Mouse (Mus musculus): ENCODE data around the gene Nans. TPM values are rescaled to one million over a fixed set of nuclear protein-coding genes. Genes with fewer than 3 reads are reported as not detected.

The Nans gene
- polyA plus RNA-seq (2011; ENCODE audit: insufficient read depth, insufficient read length, low read depth, missing spikeins): 103 TPM in 2 replicates

- Histone ChIP-seq H3K27me3 (ENCODE audit: control insufficient read depth, insufficient read depth, low read length, poor library complexity, severe bottlenecking) (no peaks in the 10 kb centered on the region), H3K9ac (ENCODE audit: low read depth, poor library complexity, severe bottlenecking) (peak within 1 kb of the TSS; percentile 73), H3K4me1 (ENCODE audit: control insufficient read depth, insufficient read depth, low read length) (peaks cover 2% of the 10 kb centered on the region), H3K36me3 (ENCODE audit: control insufficient read depth, insufficient read depth, low read length, poor library complexity, severe bottlenecking) (peaks cover 15% of the 10 kb centered on the region), H3K27ac (ENCODE audit: insufficient read depth, low read length) (peak within 1 kb of the TSS; percentile 40; the same call in 1 of the 2 replicates), H3K9me3 (replicated peaks; ENCODE audit: control insufficient read depth, insufficient read depth, low read length, poor library complexity, severe bottlenecking) (no peaks in the 10 kb centered on the region), H3K4me3 (ENCODE audit: low read depth, low read length) (peak within 1 kb of the TSS; percentile 96)
- TF ChIP-seq CTCF (IDR thresholded peaks at IDR 0.05; ENCODE audit: low read depth, low read length) (no peak), EP300 (IDR thresholded peaks at IDR 0.05; ENCODE audit: insufficient read depth, low read depth, low read length) (no peak), POLR2A (IDR thresholded peaks at IDR 0.05; ENCODE audit: insufficient read depth, low read length) (peak; percentile 52)
Measured at GRCm38 (mm10) chr4:46489028-46489925, at the start of gene Nans. TSS of gene Nans (plus strand) at chr4:46489248.

GRCm38 (mm10) chr4:46442501-46442900, 46.5 kb upstream of the Nans start:
- no peak overlapping the region for H3K27ac ChIP-seq (ENCODE audit: insufficient read depth, low read length)
- H3K9ac ChIP-seq (ENCODE audit: low read depth, poor library complexity, severe bottlenecking): no peak overlapping the region
- no peaks in the 10 kb centered on the region for H3K27me3 ChIP-seq (ENCODE audit: control insufficient read depth, insufficient read depth, low read length, poor library complexity, severe bottlenecking)
- no peaks in the 10 kb centered on the region for H3K4me1 ChIP-seq (ENCODE audit: control insufficient read depth, insufficient read depth, low read length)
- H3K9me3 ChIP-seq (replicated peaks; ENCODE audit: control insufficient read depth, insufficient read depth, low read length, poor library complexity, severe bottlenecking): no peaks in the 10 kb centered on the region
- H3K4me3 ChIP-seq (ENCODE audit: low read depth, low read length): no peak overlapping the region
- no peak for TF ChIP-seq CTCF (IDR thresholded peaks at IDR 0.05; ENCODE audit: low read depth, low read length)
- TF ChIP-seq EP300 (IDR thresholded peaks at IDR 0.05; ENCODE audit: insufficient read depth, low read depth, low read length): no peak
- TF ChIP-seq POLR2A (IDR thresholded peaks at IDR 0.05; ENCODE audit: insufficient read depth, low read length): no peak
- no peaks in the 10 kb centered on the region for H3K36me3 ChIP-seq (ENCODE audit: control insufficient read depth, insufficient read depth, low read length, poor library complexity, severe bottlenecking)

GRCm38 (mm10) chr4:46445237-46445945, 43.7 kb upstream of the Nans start:
- Histone ChIP-seq H3K4me3 (ENCODE audit: low read depth, low read length) (peak overlapping the region; percentile 10), H3K9ac (ENCODE audit: low read depth, poor library complexity, severe bottlenecking) (peak overlapping the region; percentile 39; the same call in 1 of the 2 replicates), H3K4me1 (ENCODE audit: control insufficient read depth, insufficient read depth, low read length) (no peaks in the 10 kb centered on the region), H3K27ac (ENCODE audit: insufficient read depth, low read length) (0 out of 2 replicates have a peak overlapping the region, but pooled peaks have one; percentile 25), H3K27me3 (ENCODE audit: control insufficient read depth, insufficient read depth, low read length, poor library complexity, severe bottlenecking) (no peaks in the 10 kb centered on the region), H3K9me3 (replicated peaks; ENCODE audit: control insufficient read depth, insufficient read depth, low read length, poor library complexity, severe bottlenecking) (no peaks in the 10 kb centered on the region), H3K36me3 (ENCODE audit: control insufficient read depth, insufficient read depth, low read length, poor library complexity, severe bottlenecking) (no peaks in the 10 kb centered on the region)
- no peak for TF ChIP-seq EP300 (IDR thresholded peaks at IDR 0.05; ENCODE audit: insufficient read depth, low read depth, low read length)
- TF ChIP-seq POLR2A (IDR thresholded peaks at IDR 0.05; ENCODE audit: insufficient read depth, low read length): no peak
- no peak for TF ChIP-seq CTCF (IDR thresholded peaks at IDR 0.05; ENCODE audit: low read depth, low read length)

- no peaks in the 10 kb centered on the region for H3K4me1 ChIP-seq (ENCODE audit: control insufficient read depth, insufficient read depth, low read length)
- H3K9ac ChIP-seq (ENCODE audit: low read depth, poor library complexity, severe bottlenecking): no peak overlapping the region
- H3K27ac ChIP-seq (ENCODE audit: insufficient read depth, low read length): no peak overlapping the region
- no peaks in the 10 kb centered on the region for H3K9me3 ChIP-seq (replicated peaks; ENCODE audit: control insufficient read depth, insufficient read depth, low read length, poor library complexity, severe bottlenecking)
- no peak overlapping the region for H3K4me3 ChIP-seq (ENCODE audit: low read depth, low read length)
- TF ChIP-seq CTCF (IDR thresholded peaks at IDR 0.05; ENCODE audit: low read depth, low read length): no peak
- no peak for TF ChIP-seq EP300 (IDR thresholded peaks at IDR 0.05; ENCODE audit: insufficient read depth, low read depth, low read length)
- no peak for TF ChIP-seq POLR2A (IDR thresholded peaks at IDR 0.05; ENCODE audit: insufficient read depth, low read length)
- peaks cover 4% of the 10 kb centered on the region; the same call in 1 of the 2 replicates for H3K36me3 ChIP-seq (ENCODE audit: control insufficient read depth, insufficient read depth, low read length, poor library complexity, severe bottlenecking)
- no peaks in the 10 kb centered on the region for H3K27me3 ChIP-seq (ENCODE audit: control insufficient read depth, insufficient read depth, low read length, poor library complexity, severe bottlenecking)
Measured at GRCm38 (mm10) chr4:46447461-46447860, 41.6 kb upstream of the Nans start.

GRCm38 (mm10) chr4:46448886-46449285, 40.2 kb upstream of the Nans start:
- TF ChIP-seq CTCF (IDR thresholded peaks at IDR 0.05; ENCODE audit: low read depth, low read length): no peak
- H3K9me3 ChIP-seq (replicated peaks; ENCODE audit: control insufficient read depth, insufficient read depth, low read length, poor library complexity, severe bottlenecking): no peaks in the 10 kb centered on the region
- no peak overlapping the region for H3K9ac ChIP-seq (ENCODE audit: low read depth, poor library complexity, severe bottlenecking)
- H3K27me3 ChIP-seq (ENCODE audit: control insufficient read depth, insufficient read depth, low read length, poor library complexity, severe bottlenecking): no peaks in the 10 kb centered on the region
- no peaks in the 10 kb centered on the region for H3K4me1 ChIP-seq (ENCODE audit: control insufficient read depth, insufficient read depth, low read length)
- no peak overlapping the region for H3K4me3 ChIP-seq (ENCODE audit: low read depth, low read length)
- H3K27ac ChIP-seq (ENCODE audit: insufficient read depth, low read length): no peak overlapping the region
- H3K36me3 ChIP-seq (ENCODE audit: control insufficient read depth, insufficient read depth, low read length, poor library complexity, severe bottlenecking): peaks cover 4% of the 10 kb centered on the region; the same call in 1 of the 2 replicates

Data from ES-Bruce4 (cell line).